Mouse (Mus musculus) heart, embryonic 15.5 days (tissue): ENCODE results near the gene L1cam. TPM values are rescaled to one million over a fixed set of nuclear protein-coding genes. Genes with fewer than 3 reads are reported as not detected.

Experiments
- ATAC-seq: fragments of 200-750 bp; cut with Nextera tagmentation; replicated peaks from 2 replicates; pipeline ENCODE4 v1.8.0; 2017; ENCODE audit warnings: low read depth, moderate TSS enrichment; ENCODE audit not compliant: insufficient number of reproducible peaks, insufficient read depth, low FRiP score
- H3K27ac ChIP-seq: fragments of 300-500 bp; sonication (generic); 2 replicates; pipeline ENCODE4 v1.5.1; 2015; ENCODE audit warnings: mild to moderate bottlenecking, inconsistent platforms
- H3K27me3 ChIP-seq: fragments of 300-500 bp; sonication (generic); 2 replicates; pipeline ENCODE4 v1.6.1; 2015; ENCODE audit warnings: inconsistent platforms
- H3K36me3 ChIP-seq: fragments of 300-500 bp; sonication (generic); 2 replicates; pipeline ENCODE4 v1.6.1; 2015; ENCODE audit warnings: mild to moderate bottlenecking, inconsistent platforms
- H3K4me1 ChIP-seq: fragments of 300-500 bp; sonication (generic); replicated peaks from 2 replicates; pipeline ENCODE4 v1.6.1; 2015; ENCODE audit warnings: inconsistent platforms
- H3K4me2 ChIP-seq: fragments of 300-500 bp; sonication (generic); 2 replicates; pipeline ENCODE4 v1.6.1; 2015; ENCODE audit warnings: inconsistent platforms, mild to moderate bottlenecking, moderate library complexity
- H3K4me3 ChIP-seq: fragments of 300-500 bp; sonication (generic); 2 replicates; pipeline ENCODE4 v1.5.1; 2015; ENCODE audit warnings: mild to moderate bottlenecking, inconsistent platforms
- H3K9ac ChIP-seq: fragments of 300-500 bp; sonication (generic); 2 replicates; pipeline ENCODE4 v1.6.1; 2015; ENCODE audit warnings: mild to moderate bottlenecking, inconsistent platforms
- H3K9me3 ChIP-seq: fragments of 300-500 bp; sonication (generic); replicated peaks from 2 replicates; pipeline ENCODE4 v1.6.1; 2016; ENCODE audit warnings: inconsistent platforms
- WGBS: fragments of 180-500 bp; shearing (Covaris S2); methylation state at CpG from one replicate; pipeline ENCODE4 v1.1.7; 2015; ENCODE audit warnings: mixed read lengths; 5-methylcytosine and 5-hydroxymethylcytosine counted together
- polyA plus RNA-seq: library from polyadenylated mRNA; unstranded; fragments of >200 nt; fragmentation: Nextera tagmentation; extraction: Ambion mirVana; gene quantifications from 2 replicates; pipeline ENCODE4 v1.2.1, GENCODE M21; 2015

L1cam gene
- 0.25 and 2.3 TPM in 2 replicates for polyA plus RNA-seq

- WGBS = 19% methylated on average over 2 of the region's 2 CpGs
- H3K27ac ChIP-seq = no peak within 1 kb of the TSS
- peaks cover 3% of the 10 kb centered on the region; the same call in 1 of the 2 replicates for H3K27me3 ChIP-seq
- no peak within 1 kb of the TSS for H3K4me2 ChIP-seq
- no peaks in the 10 kb centered on the region for H3K4me1 ChIP-seq
- H3K36me3 ChIP-seq = no peaks in the 10 kb centered on the region
- ATAC-seq = no peak
- no peak within 1 kb of the TSS for H3K9ac ChIP-seq
- H3K4me3 ChIP-seq = no peak within 1 kb of the TSS
- no peaks in the 10 kb centered on the region for H3K9me3 ChIP-seq
Observed at GRCm38 (mm10) chrX:73895719-73896118, at the start of gene L1cam. L1cam (minus strand) TSS chrX:73896105.

- Histone ChIP-seq H3K4me3 (no peak overlapping the region), H3K27ac (peak overlapping the region; percentile 27; the same call in 1 of the 2 replicates), H3K9ac (no peak overlapping the region), H3K36me3 (peaks cover 37% of the 10 kb centered on the region), H3K27me3 (no peaks in the 10 kb centered on the region), H3K9me3 (no peaks in the 10 kb centered on the region), H3K4me2 (no peak overlapping the region), H3K4me1 (peaks cover 8% of the 10 kb centered on the region)
- no peak for ATAC-seq
- WGBS = 66% methylated on average over 2 of the region's 2 CpGs
Observed at GRCm38 (mm10) chrX:73942294-73942693, 46.4 kb upstream of the L1cam start.

DNA sequence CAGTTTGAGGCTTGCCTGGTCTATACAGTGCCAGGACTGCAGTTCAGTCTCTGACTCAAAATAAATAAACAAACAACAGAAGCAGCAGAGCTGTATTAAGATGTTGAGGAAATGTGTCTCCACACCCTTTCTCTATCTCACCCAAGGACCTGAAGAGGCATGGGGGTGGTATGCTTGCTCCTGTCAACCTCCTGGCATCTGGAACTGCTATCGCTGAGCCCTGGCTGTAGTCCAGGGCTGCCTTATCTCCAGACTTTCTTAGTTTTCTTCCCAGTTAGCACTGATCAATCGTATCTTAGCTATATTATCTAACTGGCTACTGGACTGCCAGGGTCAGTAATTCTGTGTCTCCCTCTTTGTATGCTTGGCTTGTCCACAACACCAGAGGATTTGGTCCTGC, 46.0 kb upstream of the L1cam start:
- no peak overlapping the region for H3K4me3 ChIP-seq
- H3K27me3 ChIP-seq = no peaks in the 10 kb centered on the region
- peaks cover 32% of the 10 kb centered on the region for H3K36me3 ChIP-seq
- whole genome bisulfite sequencing = 16% methylated on average over 2 of the region's 2 CpGs
- H3K9ac ChIP-seq = no peak overlapping the region
- no peak for ATAC-seq
- no peaks in the 10 kb centered on the region for H3K9me3 ChIP-seq
- H3K4me2 ChIP-seq = no peak overlapping the region
- 0 out of 2 replicates have a peak overlapping the region, but pooled peaks have one; percentile 27 for H3K27ac ChIP-seq
- H3K4me1 ChIP-seq = peaks cover 8% of the 10 kb centered on the region

DNA sequence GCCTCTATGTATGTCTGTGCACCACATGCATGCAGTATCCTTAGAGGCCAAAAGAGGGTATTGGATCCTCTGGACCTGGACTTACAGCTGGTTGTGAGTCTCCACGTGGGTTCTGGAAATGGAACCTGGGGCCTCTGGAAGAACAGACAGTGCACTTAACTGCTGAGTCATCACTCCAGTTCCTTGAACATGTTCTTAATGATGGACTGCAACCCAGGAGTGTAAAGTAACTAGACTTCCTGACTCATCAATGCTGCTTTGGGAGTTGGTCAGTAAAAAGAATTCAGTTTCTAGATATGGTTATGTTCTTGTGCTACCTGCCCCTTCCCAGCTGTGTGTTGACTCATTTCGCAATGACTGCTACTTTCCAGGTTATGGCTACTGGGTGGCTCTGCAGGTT, 36.0 kb upstream of the L1cam start:
- 0 out of 2 replicates have a peak, but pooled peaks cover 3% of the 10 kb centered on the region for H3K4me1 ChIP-seq
- H3K9ac ChIP-seq = no peak overlapping the region
- no peaks in the 10 kb centered on the region; the same call in 1 of the 2 replicates for H3K36me3 ChIP-seq
- H3K27ac ChIP-seq = no peak overlapping the region
- no peaks in the 10 kb centered on the region for H3K27me3 ChIP-seq
- H3K4me3 ChIP-seq = no peak overlapping the region
- no peaks in the 10 kb centered on the region for H3K9me3 ChIP-seq
- WGBS = 72% methylated on average over 2 of the region's 2 CpGs
- H3K4me2 ChIP-seq = no peak overlapping the region
- no peak for ATAC-seq

- Histone ChIP-seq H3K27ac (peak within 1 kb of the TSS; percentile 31), H3K9me3 (no peaks in the 10 kb centered on the region), H3K4me3 (peak within 1 kb of the TSS; percentile 48), H3K4me2 (peak within 1 kb of the TSS; percentile 55), H3K4me1 (0 out of 2 replicates have a peak, but pooled peaks cover 3% of the 10 kb centered on the region), H3K9ac (peak within 1 kb of the TSS; percentile 31; the same call in 1 of the 2 replicates), H3K27me3 (no peaks in the 10 kb centered on the region), H3K36me3 (no peaks in the 10 kb centered on the region; the same call in 1 of the 2 replicates)
- ATAC-seq = peak; percentile 92
- 32% methylated on average over 17 of the region's 17 CpGs for WGBS
Observed at GRCm38 (mm10) chrX:73930402-73931062, 34.6 kb upstream of the L1cam start, which contains the start of gene Renbp. Renbp (minus strand) TSS chrX:73930850.

- H3K27ac ChIP-seq = peak overlapping the region; percentile 83; the same call in 1 of the 2 replicates
- H3K4me2 ChIP-seq = peak overlapping the region; percentile 79
Observed at GRCm38 (mm10) chrX:73922550-73922882, 26.6 kb upstream of the L1cam start.

GRCm38 (mm10) chrX:73921823-73922549, 26.1 kb upstream of the L1cam start, which contains the start of the genes Arhgap4 and Naa10:
Arhgap4 (minus strand) TSS chrX:73921870.
Naa10 (minus strand) TSS chrX:73921944.
- H3K4me1 ChIP-seq = peaks cover 3% of the 10 kb centered on the region
- 12% methylated on average over 42 of the region's 43 CpGs for WGBS
- H3K36me3 ChIP-seq = peaks cover 6% of the 10 kb centered on the region; the same call in 1 of the 2 replicates
- ATAC-seq = peak; percentile 94
- H3K27me3 ChIP-seq = no peaks in the 10 kb centered on the region
- peak within 1 kb of the TSS; percentile 64 for H3K9ac ChIP-seq
- peak within 1 kb of the TSS; percentile 79 for H3K4me2 ChIP-seq
- H3K27ac ChIP-seq = peak within 1 kb of the TSS; percentile 85
- peak within 1 kb of the TSS; percentile 60 for H3K4me3 ChIP-seq
- H3K9me3 ChIP-seq = no peaks in the 10 kb centered on the region

More at GRCm38 (mm10) chrX:73922550-73922882, 26.6 kb upstream of the L1cam start:
- WGBS = 73% methylated on average over 8 of the region's 8 CpGs
- Histone ChIP-seq H3K36me3 (peaks cover 6% of the 10 kb centered on the region; the same call in 1 of the 2 replicates), H3K9ac (no peak overlapping the region), H3K4me1 (peaks cover 3% of the 10 kb centered on the region), H3K27me3 (no peaks in the 10 kb centered on the region), H3K4me3 (peak overlapping the region; percentile 60), H3K9me3 (no peaks in the 10 kb centered on the region)
- no peak for ATAC-seq

GRCm38 (mm10) chrX:73921285-73921822, 25.4 kb upstream of the L1cam start:
- WGBS = 15% methylated on average over 34 of the region's 34 CpGs
- Histone ChIP-seq H3K4me2 (peak overlapping the region; percentile 79), H3K9me3 (no peaks in the 10 kb centered on the region), H3K36me3 (peaks cover 6% of the 10 kb centered on the region; the same call in 1 of the 2 replicates), H3K4me1 (peaks cover 3% of the 10 kb centered on the region), H3K27ac (peak overlapping the region; percentile 85), H3K9ac (peak overlapping the region; percentile 64), H3K27me3 (no peaks in the 10 kb centered on the region), H3K4me3 (peak overlapping the region; percentile 60)
- 0 out of 2 replicates have a peak, but pooled peaks have one; percentile 3 for ATAC-seq

DNA sequence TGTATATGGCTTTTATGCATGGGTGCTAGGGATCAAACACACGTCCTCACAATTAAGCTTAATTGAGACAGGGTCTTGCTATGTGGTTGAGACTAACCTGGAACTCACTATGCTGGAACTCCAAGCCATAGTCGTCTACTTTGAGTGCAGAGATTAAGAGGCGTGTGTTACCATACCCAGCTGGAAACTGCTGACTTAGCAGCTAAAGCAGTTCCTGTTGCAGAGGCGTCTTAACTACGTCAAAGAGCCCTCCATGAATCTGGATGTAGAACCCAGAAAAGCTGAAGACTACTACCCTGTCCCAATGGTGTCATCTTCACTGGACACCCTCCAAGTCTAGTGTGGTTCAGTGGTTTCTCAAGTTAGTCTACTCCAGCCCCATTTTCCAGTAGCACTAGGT, 22.7 kb upstream of the L1cam start:
- Histone ChIP-seq H3K27ac (no peak overlapping the region), H3K36me3 (peaks cover 6% of the 10 kb centered on the region; the same call in 1 of the 2 replicates), H3K4me3 (no peak overlapping the region), H3K4me2 (no peak overlapping the region), H3K9me3 (no peaks in the 10 kb centered on the region), H3K27me3 (no peaks in the 10 kb centered on the region), H3K9ac (no peak overlapping the region), H3K4me1 (peaks cover 6% of the 10 kb centered on the region)
- 80% methylated on average over 5 of the region's 5 CpGs for WGBS
- ATAC-seq = no peak

GRCm38 (mm10) chrX:73916945-73917344, 21.0 kb upstream of the L1cam start:
- Histone ChIP-seq H3K4me3 (no peak overlapping the region), H3K9ac (no peak overlapping the region), H3K4me1 (peaks cover 2% of the 10 kb centered on the region; the same call in 1 of the 2 replicates), H3K4me2 (no peak overlapping the region), H3K27me3 (no peaks in the 10 kb centered on the region), H3K36me3 (peaks cover 6% of the 10 kb centered on the region; the same call in 1 of the 2 replicates), H3K27ac (no peak overlapping the region), H3K9me3 (no peaks in the 10 kb centered on the region)
- no peak for ATAC-seq
- WGBS = 84% methylated on average over 8 of the region's 8 CpGs
